Mouse (Mus musculus) heart, adult 9 months (tissue): ENCODE measurements around the gene Ptpn11.
A peak's percentile ranks its signal among the peaks of the same experiment; 100 is the strongest.

Experiments used
- DNase-seq, 2 experiments: peaks; one replicate each; pipeline ENCODE4 v3.0.0; 2022; ENCODE audit warnings: low spot score in 2 of 2

The Ptpn11 gene

GRCm38 (mm10) chr5:121184375-121184774 lies 6.8 kb downstream of the Ptpn11 start:
- no peak for DNase-seq

GRCm38 (mm10) chr5:121183269-121183668 lies 7.9 kb downstream of the Ptpn11 start:
- no peak for DNase-seq

- DNase-seq = no peak
Observed at GRCm38 (mm10) chr5:121179077-121179857, 11.9 kb downstream of the Ptpn11 start.

- no peak for DNase-seq
Observed at GRCm38 (mm10) chr5:121172835-121173234, 18.4 kb downstream of the Ptpn11 start.

GRCm38 (mm10) chr5:121169588-121169987 lies 21.6 kb downstream of the Ptpn11 start:
- DNase-seq = no peak

GRCm38 (mm10) chr5:121166884-121167283 lies 24.3 kb downstream of the Ptpn11 start:
- no peak for DNase-seq

GRCm38 (mm10) chr5:121162923-121163322 lies 28.3 kb downstream of the Ptpn11 start:
- DNase-seq = no peak

GRCm38 (mm10) chr5:121162285-121162684 lies 28.9 kb downstream of the Ptpn11 start:
- DNase-seq = no peak

GRCm38 (mm10) chr5:121158966-121159365 lies 32.2 kb downstream of the Ptpn11 start:
- DNase-seq = no peak

GRCm38 (mm10) chr5:121157489-121157888 lies 33.7 kb downstream of the Ptpn11 start:
- DNase-seq = no peak

- DNase-seq = no peak
Observed at GRCm38 (mm10) chr5:121157017-121157416, 34.2 kb downstream of the Ptpn11 start.

- no peak for DNase-seq
Observed at GRCm38 (mm10) chr5:121156121-121156520, 35.1 kb downstream of the Ptpn11 start.

- no peak for DNase-seq
Observed at GRCm38 (mm10) chr5:121150684-121151083, 40.5 kb downstream of the Ptpn11 start.

- no peak for DNase-seq
Observed at GRCm38 (mm10) chr5:121149246-121149645, 42.0 kb downstream of the Ptpn11 start.

GRCm38 (mm10) chr5:121146275-121146674 lies 44.9 kb downstream of the Ptpn11 start:
- peak in 1 of 2 experiments; percentile 22 for DNase-seq

- DNase-seq = no peak
Observed at GRCm38 (mm10) chr5:121145609-121146008, 45.6 kb downstream of the Ptpn11 start.

- DNase-seq = no peak
Observed at GRCm38 (mm10) chr5:121144441-121145238, 46.6 kb downstream of the Ptpn11 start.

GRCm38 (mm10) chr5:121142431-121143119 lies 48.6 kb downstream of the Ptpn11 start:
- no peak for DNase-seq

GRCm38 (mm10) chr5:121140276-121140675 lies 50.9 kb downstream of the Ptpn11 start:
- DNase-seq = peak in 1 of 2 experiments; percentile 45

- no peak for DNase-seq
Observed at GRCm38 (mm10) chr5:121137125-121137524, 54.1 kb downstream of the Ptpn11 start.

- DNase-seq = no peak
Observed at GRCm38 (mm10) chr5:121131801-121132200, 59.4 kb downstream of the Ptpn11 start.

GRCm38 (mm10) chr5:121129254-121129653 lies 61.9 kb downstream of the Ptpn11 start:
- no peak for DNase-seq
